Mouse (Mus musculus) thymus, postnatal 4 days (tissue): Measurements from ENCODE around the gene Sik3.
"Not testable (repeated sequence)": the region's sequence is repeated elsewhere in the genome, so short reads cannot be mapped to it uniquely, and the experiment has no call there.

Experiments
- DNase-seq: peaks from one replicate; pipeline ENCODE4 v3.0.0; 2021

Gene Sik3

GRCm38 (mm10) chr9:46118844-46119385, 106.3 kb downstream of the Sik3 start:
- DNase-seq, result no peak

- peak; percentile 55 for DNase-seq
Observed at GRCm38 (mm10) chr9:46119943-46120441, 107.4 kb downstream of the Sik3 start.

GRCm38 (mm10) chr9:46120468-46121253, 108.0 kb downstream of the Sik3 start:
- DNase-seq, result no peak

- DNase-seq, result no peak
Observed at GRCm38 (mm10) chr9:46121486-46121885, 108.9 kb downstream of the Sik3 start.

GRCm38 (mm10) chr9:46122731-46123130, 110.1 kb downstream of the Sik3 start:
- no peak for DNase-seq

- no peak for DNase-seq
Observed at GRCm38 (mm10) chr9:46126295-46126694, 113.7 kb downstream of the Sik3 start.

- DNase-seq, result no peak
Observed at GRCm38 (mm10) chr9:46127326-46127725, 114.7 kb downstream of the Sik3 start.

GRCm38 (mm10) chr9:46129241-46129640, 116.6 kb downstream of the Sik3 start:
- DNase-seq, result no peak

GRCm38 (mm10) chr9:46132821-46133220, 120.2 kb downstream of the Sik3 start:
- not testable (repeated sequence) for DNase-seq

- no peak for DNase-seq
Observed at GRCm38 (mm10) chr9:46138831-46139230, 126.2 kb downstream of the Sik3 start.

- no peak for DNase-seq
Observed at GRCm38 (mm10) chr9:46140811-46141210, 128.2 kb downstream of the Sik3 start.

- no peak for DNase-seq
Observed at GRCm38 (mm10) chr9:46142031-46142430, 129.4 kb downstream of the Sik3 start.

GRCm38 (mm10) chr9:46142492-46142891, 129.9 kb downstream of the Sik3 start:
- no peak for DNase-seq

- DNase-seq, result no peak
Observed at GRCm38 (mm10) chr9:46144976-46145375, 132.4 kb downstream of the Sik3 start.

- DNase-seq, result no peak
Observed at GRCm38 (mm10) chr9:46146437-46146836, 133.8 kb downstream of the Sik3 start.

GRCm38 (mm10) chr9:46148723-46149122, 136.1 kb downstream of the Sik3 start:
- no peak for DNase-seq

GRCm38 (mm10) chr9:46149392-46149791, 136.8 kb downstream of the Sik3 start:
- DNase-seq, result peak; percentile 31

- DNase-seq, result peak; percentile 53
Observed at GRCm38 (mm10) chr9:46150116-46150515, 137.5 kb downstream of the Sik3 start.

- peak; percentile 48 for DNase-seq
Observed at GRCm38 (mm10) chr9:46150890-46151703, 138.5 kb downstream of the Sik3 start.

- DNase-seq, result peak; percentile 55
Observed at GRCm38 (mm10) chr9:46151704-46152040, 139.1 kb downstream of the Sik3 start.

GRCm38 (mm10) chr9:46152067-46153015, 139.7 kb downstream of the Sik3 start:
- no peak for DNase-seq

GRCm38 (mm10) chr9:46154469-46154868, 141.8 kb downstream of the Sik3 start:
- DNase-seq, result no peak
